Mouse (Mus musculus) MEL (cell line): Measurements from ENCODE around the gene F2.

ENCODE experiments used
- CTCF ChIP-seq, 3 experiments: IDR thresholded peaks in 2 of 3; conservative IDR thresholded peaks in 1 of 3; 2 replicates each; pipeline ENCODE4 v1.5.1; 2011 to 2012; ENCODE audit warnings: low read length in 3 of 3, low read depth in 2 of 3, mild to moderate bottlenecking in 2 of 3, improper control_type of control experiment in 1 of 3, inconsistent platforms in 1 of 3, mixed read lengths in 1 of 3, moderate library complexity in 1 of 3; ENCODE audit not compliant: control insufficient read depth in 1 of 3, insufficient read depth in 1 of 3, poor library complexity in 1 of 3, severe bottlenecking in 1 of 3
- E2F4 ChIP-seq: IDR thresholded peaks from 2 replicates; pipeline ENCODE4 v1.6.1; 2011; ENCODE audit warnings: low read depth, low read length, improper control_type of control experiment, borderline replicate concordance
- HCFC1 ChIP-seq: IDR thresholded peaks from 2 replicates; pipeline ENCODE4 v1.6.1; 2012; ENCODE audit warnings: low read depth, mild to moderate bottlenecking, inconsistent platforms, low read length, improper control_type of control experiment, moderate library complexity
- NELFE ChIP-seq: IDR thresholded peaks from 2 replicates; pipeline ENCODE4 v1.6.1; 2011; ENCODE audit warnings: low read depth, low read length, improper control_type of control experiment
- POLR2A ChIP-seq, 2 experiments: IDR thresholded peaks; 2 replicates each; pipeline ENCODE4 v1.6.1; 2011 to 2012; ENCODE audit warnings: low read length in 2 of 2, mild to moderate bottlenecking in 2 of 2, control low read depth in 1 of 2, improper control_type of control experiment in 1 of 2, low read depth in 1 of 2, moderate library complexity in 1 of 2; ENCODE audit not compliant: control insufficient read depth in 1 of 2, insufficient read depth in 1 of 2, poor library complexity in 1 of 2
- POLR2AphosphoS2 ChIP-seq: IDR thresholded peaks from 2 replicates; pipeline ENCODE4 v1.6.1; 2011; ENCODE audit warnings: low read length, improper control_type of control experiment
- RCOR1 ChIP-seq: IDR thresholded peaks from 2 replicates; pipeline ENCODE4 v1.6.1; 2012; ENCODE audit warnings: low read depth, mild to moderate bottlenecking, inconsistent platforms, low read length, improper control_type of control experiment

DNA sequence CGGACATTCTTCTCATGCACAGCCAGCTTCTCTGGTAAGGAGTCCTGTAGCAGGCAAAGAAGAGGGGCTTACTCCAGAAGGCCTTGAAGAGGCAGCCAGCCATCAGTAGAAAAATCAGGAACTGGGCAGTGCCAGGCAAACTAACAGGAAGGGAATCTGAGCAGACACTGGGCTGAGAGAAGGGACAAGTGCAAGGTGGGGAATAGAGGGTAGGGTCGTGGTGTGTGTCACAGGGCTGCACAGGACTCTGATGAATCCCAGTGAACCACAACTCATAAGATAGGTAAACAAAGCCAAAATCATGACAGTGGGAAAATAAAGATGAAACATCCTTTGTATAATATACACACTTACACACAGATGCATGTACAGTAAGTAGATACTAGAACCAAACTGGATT is 40.2 kb upstream of the F2 start:
- no peak for TF ChIP-seq NELFE
- TF ChIP-seq POLR2A (IDR thresholded peaks at IDR 0.05; ENCODE audit: control insufficient read depth in 1 of 2, insufficient read depth in 1 of 2, low read depth in 1 of 2, low read length in 2 of 2, poor library complexity in 1 of 2): no peak
- no peak for TF ChIP-seq E2F4
- no peak for TF ChIP-seq CTCF (IDR thresholded peaks at IDR 0.05 in 2 of 3, conservative IDR thresholded peaks at IDR 0.05 in 1 of 3; ENCODE audit: control insufficient read depth in 1 of 3, insufficient read depth in 1 of 3, low read depth in 2 of 3, low read length in 3 of 3, poor library complexity in 1 of 3, severe bottlenecking in 1 of 3)
- TF ChIP-seq POLR2AphosphoS2: no peak
- TF ChIP-seq HCFC1: no peak
- no peak for TF ChIP-seq RCOR1
